14 mouse cellular contexts compared by ENCODE assay signal in genomic region chr9:65508449-65508848, GRCm38 (mm10). TPM values are rescaled to one million over a fixed set of nuclear protein-coding genes. Genes with fewer than 3 reads are reported as not detected.
"Had no signal": no experiment of that assay in that cellular context is flagged by ENCODE, and none has a peak within 500 bp of the region (broad histone marks: within the 10 kb centered on the region; RNA-seq: fewer than 3 reads in every experiment).

No protein-coding gene starts in this region.

- H3K4me1 ChIP-seq: liver, embryonic 13.5 days; midbrain, embryonic 13.5 days had no signal

- H3K27ac ChIP-seq: kidney, postnatal 0 days; layer of hippocampus, adult 2 months; limb, embryonic 12.5 days; liver, embryonic 13.5 days; midbrain, embryonic 13.5 days had no signal

- H3K4me3 ChIP-seq: layer of hippocampus, adult 2 months; limb, embryonic 12.5 days; liver, embryonic 13.5 days; midbrain, embryonic 13.5 days had no signal

- H3K27me3 ChIP-seq: limb, embryonic 12.5 days; liver, embryonic 13.5 days; midbrain, embryonic 13.5 days had no signal

- H3K9ac ChIP-seq: limb, embryonic 12.5 days; liver, embryonic 13.5 days; liver, postnatal 0 days; midbrain, embryonic 13.5 days had no signal

- ATAC-seq: liver, postnatal 0 days; lung, postnatal 0 days; midbrain, embryonic 13.5 days had no signal

- DNase-seq: kidney, adult 11 months; kidney, adult 9 months; kidney, postnatal 36 days; liver; liver, embryonic 13.5 days; liver, postnatal 0 days; lung, postnatal 36 days had no signal

- H3K9me3 ChIP-seq: limb, embryonic 12.5 days; liver, embryonic 13.5 days; midbrain, embryonic 13.5 days had no signal

- H3K36me3 ChIP-seq: limb, embryonic 12.5 days; liver, embryonic 13.5 days; midbrain, embryonic 13.5 days had no signal

- H3K4me2 ChIP-seq: limb, embryonic 12.5 days; liver, embryonic 13.5 days; midbrain, embryonic 13.5 days had no signal

RNA-seq across cellular contexts. Expression of gene Ankdd1a, which starts 11.5 kb away (rescaled TPM):
- total RNA-seq: megakaryocyte progenitor cell, adult 5-6 weeks had no signal
- polyA plus RNA-seq: limb, embryonic 12.5 days; liver, embryonic 13.5 days; liver, postnatal 0 days; lung, postnatal 0 days; stomach, embryonic 14.5 days had no signal
